Mouse (Mus musculus): ENCODE data around the gene Map2k1. TPM values are rescaled to one million over a fixed set of nuclear protein-coding genes. Genes with fewer than 3 reads are reported as not detected.
"Not testable (repeated sequence)": the region's sequence is repeated elsewhere in the genome, so short reads cannot be mapped to it uniquely, and the experiment has no call there.

The Map2k1 gene
- total RNA-seq, 2 experiments from 2014 or later = 81.5 to 83.4 TPM

DNA sequence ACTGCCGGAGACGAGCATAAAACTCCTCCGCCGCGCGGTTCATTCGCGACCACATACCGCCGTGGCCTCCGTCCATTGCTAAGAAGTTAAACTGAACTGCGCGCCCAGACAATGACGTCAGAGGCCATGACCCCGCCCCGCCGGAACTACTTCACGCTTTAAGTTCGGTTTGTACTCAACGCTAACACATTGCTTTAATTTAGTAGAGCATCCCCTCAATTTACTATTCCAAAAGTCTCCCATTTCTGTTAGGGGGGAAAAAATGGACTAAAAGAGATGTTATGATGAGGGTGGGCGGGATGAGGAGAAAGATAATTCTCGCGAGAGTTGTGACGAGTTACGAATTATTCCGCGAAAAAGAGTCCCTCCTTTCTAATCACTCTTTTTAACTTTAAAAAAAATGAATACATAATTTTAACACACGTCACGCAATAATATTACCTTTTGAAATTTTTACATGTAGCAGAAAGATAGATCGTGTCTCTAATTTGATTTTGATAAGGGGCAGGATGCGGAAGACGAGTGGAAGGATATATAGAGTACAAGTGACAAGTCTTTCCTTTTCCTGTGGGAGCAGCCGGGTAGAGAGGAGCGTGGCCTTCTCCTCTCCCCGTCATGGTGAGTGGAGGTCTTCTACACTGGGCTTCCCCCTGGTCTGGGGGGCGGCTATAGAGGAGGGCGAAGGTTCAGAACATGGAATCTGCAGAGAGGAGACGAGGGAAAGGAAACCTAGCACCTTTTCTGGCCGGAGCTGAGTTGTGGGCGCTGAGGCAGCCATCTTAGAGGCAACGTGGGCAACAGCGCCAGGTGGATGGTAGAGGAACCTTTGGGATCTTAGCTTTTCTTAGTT is 80.4 kb downstream of the Map2k1 start, which contains the start of the genes Zwilch and Rpl4:
Gene Zwilch (minus strand): TSS at position 289 of the 850 bp plus-strand sequence.
Gene Rpl4 (plus strand): TSS at position 560 of the 850 bp plus-strand sequence.
- peak; percentile 79 to 81 for DNase-seq (ENCODE audit: low spot score in 2 of 2)

DNA sequence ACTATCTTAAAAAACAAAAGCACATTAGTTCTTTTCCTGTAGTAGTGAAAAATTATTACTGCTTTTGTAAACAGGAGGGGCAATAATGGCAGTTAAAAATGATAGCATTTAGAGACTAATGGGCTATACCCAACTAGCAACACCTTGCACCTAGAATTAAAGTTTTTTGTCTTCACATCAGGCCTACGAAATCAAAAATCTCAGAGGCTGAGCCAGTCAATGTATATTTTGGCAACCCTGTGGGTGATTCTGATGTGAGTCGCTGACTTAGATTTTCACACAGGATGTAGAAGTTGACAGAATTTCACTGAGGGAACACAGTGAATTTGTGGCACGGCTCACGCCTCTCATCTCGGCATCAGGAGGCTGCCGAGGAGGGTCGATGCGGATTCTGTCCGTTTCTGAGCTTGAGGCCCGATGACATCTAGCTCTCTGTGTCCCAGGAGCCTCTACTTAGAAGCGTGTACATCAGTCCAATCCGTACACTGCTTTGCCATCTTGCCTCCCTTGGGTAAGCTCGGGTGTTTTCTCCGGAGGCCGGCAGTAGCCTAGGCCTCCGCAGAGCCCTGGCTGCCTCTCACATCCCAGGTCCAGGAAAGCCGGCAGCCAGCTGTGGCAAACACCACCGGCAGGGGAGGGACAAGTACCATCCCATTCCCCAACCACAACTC is 81.2 kb downstream of the Map2k1 start:
- no peak for DNase-seq (ENCODE audit: low spot score in 2 of 2)

DNA sequence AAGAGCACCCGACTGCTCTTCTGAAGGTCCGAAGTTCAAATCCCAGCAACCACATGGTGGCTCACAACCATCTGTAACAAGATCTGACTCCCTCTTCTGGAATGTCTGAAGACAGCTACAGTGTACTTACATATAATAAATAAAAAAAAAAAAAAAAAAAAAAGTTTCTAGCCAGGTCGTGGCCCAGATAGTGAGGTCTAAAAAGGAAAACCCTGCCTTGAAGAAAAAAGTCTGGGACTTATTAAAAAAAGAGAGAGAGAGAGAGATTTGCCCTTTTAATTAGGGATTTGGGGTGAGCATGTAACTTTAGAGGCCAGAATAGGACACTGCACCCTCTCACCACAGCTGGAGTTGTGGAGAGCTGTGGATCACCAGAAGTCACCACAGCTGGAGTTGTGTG is 83.5 kb downstream of the Map2k1 start:
- not testable (repeated sequence) for DNase-seq (ENCODE audit: low spot score in 2 of 2)

DNA sequence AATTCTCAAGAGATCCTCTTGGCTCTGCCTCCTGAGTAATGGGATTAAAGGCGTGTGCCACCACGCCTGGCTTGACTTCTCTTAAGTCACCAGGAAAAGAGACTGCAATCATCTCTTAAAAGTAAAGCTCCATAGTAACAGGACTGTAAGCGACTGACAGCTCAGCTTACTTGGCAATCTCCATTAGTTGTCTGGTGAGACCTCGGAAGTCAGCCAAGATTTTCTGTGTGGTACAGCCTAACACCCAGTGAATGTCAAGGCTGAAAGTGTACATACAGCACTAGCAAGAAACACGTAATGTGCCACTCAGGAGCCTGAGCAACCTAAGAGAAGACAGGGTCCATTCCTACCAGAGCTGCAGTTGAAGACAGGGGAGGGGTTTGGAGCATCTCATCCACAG is 93.0 kb downstream of the Map2k1 start:
- peak in 1 of 2 experiments; percentile 33 for DNase-seq (ENCODE audit: low spot score in 2 of 2)

DNA sequence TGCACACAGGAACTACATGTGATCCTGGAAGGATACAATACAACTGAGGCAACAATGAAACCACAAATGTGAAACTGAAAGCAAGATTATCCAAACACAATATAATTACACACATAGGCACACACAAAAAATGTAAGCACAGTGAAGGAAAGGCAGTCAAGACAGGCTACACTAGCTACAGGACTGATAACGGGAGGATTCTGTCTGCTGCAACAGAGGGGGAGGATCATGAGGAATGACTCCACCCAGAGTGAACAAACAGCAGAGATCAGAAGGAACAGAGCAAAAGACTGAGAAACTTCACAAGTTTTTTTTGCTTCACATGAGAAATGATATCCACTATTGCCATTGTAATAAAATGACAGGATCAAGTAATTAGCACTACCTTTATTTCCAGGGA is 96.8 kb downstream of the Map2k1 start:
- DNase-seq (ENCODE audit: low spot score in 2 of 2) = no peak

DNA sequence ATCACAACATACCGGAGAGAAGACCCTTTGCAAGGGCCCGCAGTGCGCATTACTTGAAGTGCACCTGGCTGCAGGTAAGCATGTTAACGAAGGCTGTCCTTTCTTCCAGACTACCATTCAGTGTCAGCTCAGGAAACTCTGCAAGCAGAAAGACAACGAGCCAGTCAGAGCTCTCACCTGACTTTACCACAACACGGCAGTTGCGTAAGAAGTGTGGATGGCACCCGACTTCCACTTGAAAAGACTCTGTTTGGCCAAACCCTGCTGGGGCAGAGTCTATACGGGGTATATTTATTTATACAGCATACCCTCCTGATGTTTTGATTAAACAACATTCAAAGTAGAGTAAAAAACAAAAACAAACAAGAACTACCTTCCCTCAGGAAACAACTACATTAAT is 113.6 kb downstream of the Map2k1 start:
- DNase-seq (ENCODE audit: low spot score in 2 of 2) = no peak

DNA sequence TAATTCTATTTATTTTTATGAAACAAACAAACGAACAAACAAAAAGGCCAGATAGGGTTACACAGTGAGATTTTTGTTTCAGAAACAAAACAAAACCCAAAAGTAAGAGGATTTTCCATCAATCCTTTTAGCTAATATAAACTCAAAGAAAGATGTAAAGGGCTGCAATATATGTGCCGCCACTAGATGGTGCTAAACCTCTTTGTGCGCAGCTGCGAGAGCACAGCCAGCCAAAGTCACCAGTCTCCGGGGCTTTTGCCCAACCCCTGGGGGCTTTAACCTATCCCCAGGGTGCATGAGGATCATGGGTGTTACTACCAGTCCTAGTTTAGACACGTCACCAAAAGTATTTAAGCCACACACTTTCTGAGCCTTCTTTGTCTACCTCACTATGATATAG is 114.5 kb downstream of the Map2k1 start:
- DNase-seq (ENCODE audit: low spot score in 2 of 2) = peak; percentile 45 to 53

Small RNA genes within 50 kb of the gene (microRNA-seq; reads per million reads assigned to microRNA genes)
- 0 reads per million in 2 experiments for gene Gm24106 (ENCODE audit: borderline number of aligned reads in 2 of 2)

Other genes with a start within 250 kb of the Map2k1 start
- gene Smad6, start 231.6 kb downstream of the Map2k1 start, total RNA-seq (2021) = 1 to 10 TPM; 5.4 to 5.5 TPM
- 10 to 100 TPM in 1 of 2 experiments, under 1 TPM in 1; 0.46 to 11.9 TPM for gene Lctl, start 136.5 kb downstream of the Map2k1 start, total RNA-seq (2021)
- gene Zwilch, start 80.5 kb downstream of the Map2k1 start, total RNA-seq (2021) = 1 to 10 TPM; 3.1 to 3.8 TPM
- 100 to 1,000 TPM; 867 to 950 TPM for gene Rpl4, start 80.3 kb downstream of the Map2k1 start, total RNA-seq (2021)
- gene Snapc5, start 74.4 kb downstream of the Map2k1 start, total RNA-seq (2021) = 10 to 100 TPM; 23.2 to 25.0 TPM
- gene Uchl4, start 18.4 kb downstream of the Map2k1 start, total RNA-seq (2021) = 1 to 10 TPM; 2.2 to 2.8 TPM
- 10 to 100 TPM in 1 of 2 experiments, 1 to 10 TPM in 1; 7.7 to 11.9 TPM for gene Tipin, start 27.9 kb upstream of the Map2k1 start, total RNA-seq (2021)
- gene Dis3l, start 87.7 kb upstream of the Map2k1 start, total RNA-seq (2021) = 10 to 100 TPM; 20.7 to 20.8 TPM
- gene Megf11, start 132.0 kb upstream of the Map2k1 start, total RNA-seq (2021) = 1 to 10 TPM in 1 of 2 experiments, under 1 TPM in 1; 0.74 to 1.3 TPM